Mouse (Mus musculus): ENCODE data around the gene Medag. TPM values are rescaled to one million over a fixed set of nuclear protein-coding genes. Genes with fewer than 3 reads are reported as not detected.

Medag gene
- polyA plus RNA-seq (2014; fragmentation: Nextera tagmentation; extraction: Ambion mirVana): 0.70 and 0.72 TPM in 2 replicates

- DNase-seq (ENCODE audit: low spot score) (peak; percentile 41), ATAC-seq (replicated peaks; ENCODE audit: insufficient number of reproducible peaks, low FRiP score, low TSS enrichment, low read depth) (peak; percentile 76)
- Histone ChIP-seq H3K36me3 (replicated peaks; ENCODE audit: control insufficient read depth, insufficient read depth, low read depth, low read length) (no peaks in the 10 kb centered on the region), H3K27me3 (ENCODE audit: control insufficient read depth, insufficient read depth, low read length) (0 out of 2 replicates have a peak, but pooled peaks cover 2% of the 10 kb centered on the region), H3K4me3 (ENCODE audit: low read depth, low read length) (peak within 1 kb of the TSS; percentile 28), H3K4me1 (ENCODE audit: control insufficient read depth, insufficient read depth, low read length) (no peaks in the 10 kb centered on the region), H3K27ac (replicated peaks; ENCODE audit: low read depth, low read length) (no peak within 1 kb of the TSS), H3K9ac (replicated peaks; ENCODE audit: low read length) (peak within 1 kb of the TSS; percentile 52), H3K4me2 (ENCODE audit: low read depth, low read length) (peak within 1 kb of the TSS; percentile 73), H3K9me3 (replicated peaks; ENCODE audit: control insufficient read depth, low read length) (no peaks in the 10 kb centered on the region; the same call in 1 of the 2 replicates)
- WGBS: 3% methylated on average over 38 of the region's 38 CpGs
Observed at GRCm38 (mm10) chr5:149411509-149412193, at the start of gene Medag. Gene Medag (plus strand): TSS chr5:149411749.

- Histone ChIP-seq H3K4me2 (ENCODE audit: low read depth, low read length) (no peak overlapping the region), H3K9ac (replicated peaks; ENCODE audit: low read length) (no peak overlapping the region), H3K4me3 (ENCODE audit: low read depth, low read length) (no peak overlapping the region), H3K27ac (replicated peaks; ENCODE audit: low read depth, low read length) (no peak overlapping the region), H3K36me3 (replicated peaks; ENCODE audit: control insufficient read depth, insufficient read depth, low read depth, low read length) (no peaks in the 10 kb centered on the region), H3K9me3 (replicated peaks; ENCODE audit: control insufficient read depth, low read length) (no peaks in the 10 kb centered on the region), H3K4me1 (ENCODE audit: control insufficient read depth, insufficient read depth, low read length) (no peaks in the 10 kb centered on the region; the same call in 1 of the 2 replicates), H3K27me3 (ENCODE audit: control insufficient read depth, insufficient read depth, low read length) (no peaks in the 10 kb centered on the region)
- no peak for ATAC-seq (replicated peaks; ENCODE audit: insufficient number of reproducible peaks, low FRiP score, low TSS enrichment, low read depth)
- DNase-seq (ENCODE audit: low spot score): no peak
- 82% methylated on average over 3 of the region's 3 CpGs for WGBS
Observed at GRCm38 (mm10) chr5:149362626-149363025, 48.9 kb upstream of the Medag start.

GRCm38 (mm10) chr5:149363903-149364755 lies 47.4 kb upstream of the Medag start:
- Histone ChIP-seq H3K27me3 (ENCODE audit: control insufficient read depth, insufficient read depth, low read length) (no peaks in the 10 kb centered on the region), H3K4me1 (ENCODE audit: control insufficient read depth, insufficient read depth, low read length) (peaks cover 3% of the 10 kb centered on the region; the same call in 1 of the 2 replicates), H3K9me3 (replicated peaks; ENCODE audit: control insufficient read depth, low read length) (no peaks in the 10 kb centered on the region), H3K36me3 (replicated peaks; ENCODE audit: control insufficient read depth, insufficient read depth, low read depth, low read length) (no peaks in the 10 kb centered on the region), H3K27ac (replicated peaks; ENCODE audit: low read depth, low read length) (no peak overlapping the region), H3K9ac (replicated peaks; ENCODE audit: low read length) (no peak overlapping the region), H3K4me3 (ENCODE audit: low read depth, low read length) (no peak overlapping the region), H3K4me2 (ENCODE audit: low read depth, low read length) (no peak overlapping the region)
- no peak; the same call in 1 of the 2 replicates for ATAC-seq (replicated peaks; ENCODE audit: insufficient number of reproducible peaks, low FRiP score, low TSS enrichment, low read depth)
- WGBS: 59% methylated on average over 16 of the region's 16 CpGs
- DNase-seq (ENCODE audit: low spot score): no peak

- Histone ChIP-seq H3K27me3 (ENCODE audit: control insufficient read depth, insufficient read depth, low read length) (no peaks in the 10 kb centered on the region), H3K27ac (replicated peaks; ENCODE audit: low read depth, low read length) (no peak overlapping the region), H3K4me1 (ENCODE audit: control insufficient read depth, insufficient read depth, low read length) (peaks cover 3% of the 10 kb centered on the region; the same call in 1 of the 2 replicates), H3K36me3 (replicated peaks; ENCODE audit: control insufficient read depth, insufficient read depth, low read depth, low read length) (no peaks in the 10 kb centered on the region), H3K4me2 (ENCODE audit: low read depth, low read length) (no peak overlapping the region), H3K9me3 (replicated peaks; ENCODE audit: control insufficient read depth, low read length) (no peaks in the 10 kb centered on the region), H3K4me3 (ENCODE audit: low read depth, low read length) (no peak overlapping the region), H3K9ac (replicated peaks; ENCODE audit: low read length) (no peak overlapping the region)
- WGBS: 77% methylated on average over 2 of the region's 2 CpGs
- ATAC-seq (replicated peaks; ENCODE audit: insufficient number of reproducible peaks, low FRiP score, low TSS enrichment, low read depth) (no peak), DNase-seq (ENCODE audit: low spot score) (no peak)
Observed at GRCm38 (mm10) chr5:149367011-149367410, 44.5 kb upstream of the Medag start.

DNA sequence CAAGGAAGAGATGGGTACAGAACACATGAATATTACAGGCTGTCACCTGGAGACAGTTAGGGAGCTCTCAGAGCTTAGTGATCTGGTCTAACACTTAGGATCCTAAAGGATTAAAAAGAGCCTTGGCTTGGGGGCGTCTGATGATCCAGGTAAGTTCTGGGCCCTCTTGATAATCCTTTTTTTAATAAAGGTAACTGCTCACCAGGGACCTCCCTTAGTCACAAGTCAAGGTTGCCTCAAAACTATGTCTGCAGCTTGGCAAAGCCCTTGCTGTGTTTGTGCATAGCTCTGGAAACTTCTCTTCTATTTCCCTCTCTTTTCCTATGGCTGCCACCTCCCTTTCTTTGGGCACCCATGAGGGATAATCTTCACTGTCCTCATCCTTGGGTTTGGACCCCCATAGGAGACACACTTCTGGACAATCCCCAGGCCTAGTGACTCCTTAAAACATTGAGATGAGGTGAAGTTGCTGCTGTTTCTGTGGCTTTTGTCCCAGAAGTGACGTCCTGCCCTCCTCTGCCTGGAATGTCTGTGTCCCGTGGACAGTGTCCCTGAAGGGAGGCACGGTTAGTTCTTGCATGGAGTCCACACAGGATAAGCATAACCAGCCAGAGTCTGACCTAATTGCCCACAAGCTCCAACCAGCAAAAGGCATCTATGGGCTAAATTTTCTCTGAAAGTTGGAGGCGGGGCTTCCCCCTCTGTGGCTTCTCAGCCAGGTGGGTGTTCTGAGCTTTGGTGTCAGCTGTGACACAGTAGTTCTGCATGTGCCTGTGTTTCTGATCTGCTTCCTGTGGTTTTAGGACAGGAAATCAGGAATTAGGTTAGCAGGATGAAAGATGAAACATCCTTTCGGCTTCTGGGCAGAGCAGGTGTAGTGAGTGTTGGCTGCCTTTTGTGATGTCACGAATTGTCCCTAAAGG lies 43.7 kb upstream of the Medag start:
- DNase-seq (ENCODE audit: low spot score) (no peak), ATAC-seq (replicated peaks; ENCODE audit: insufficient number of reproducible peaks, low FRiP score, low TSS enrichment, low read depth) (no peak)
- Histone ChIP-seq H3K9ac (replicated peaks; ENCODE audit: low read length) (no peak overlapping the region), H3K4me2 (ENCODE audit: low read depth, low read length) (no peak overlapping the region), H3K4me3 (ENCODE audit: low read depth, low read length) (no peak overlapping the region), H3K27ac (replicated peaks; ENCODE audit: low read depth, low read length) (no peak overlapping the region), H3K9me3 (replicated peaks; ENCODE audit: control insufficient read depth, low read length) (no peaks in the 10 kb centered on the region), H3K27me3 (ENCODE audit: control insufficient read depth, insufficient read depth, low read length) (no peaks in the 10 kb centered on the region), H3K36me3 (replicated peaks; ENCODE audit: control insufficient read depth, insufficient read depth, low read depth, low read length) (no peaks in the 10 kb centered on the region), H3K4me1 (ENCODE audit: control insufficient read depth, insufficient read depth, low read length) (peaks cover 3% of the 10 kb centered on the region; the same call in 1 of the 2 replicates)
- 48% methylated on average over 7 of the region's 7 CpGs for WGBS

DNA sequence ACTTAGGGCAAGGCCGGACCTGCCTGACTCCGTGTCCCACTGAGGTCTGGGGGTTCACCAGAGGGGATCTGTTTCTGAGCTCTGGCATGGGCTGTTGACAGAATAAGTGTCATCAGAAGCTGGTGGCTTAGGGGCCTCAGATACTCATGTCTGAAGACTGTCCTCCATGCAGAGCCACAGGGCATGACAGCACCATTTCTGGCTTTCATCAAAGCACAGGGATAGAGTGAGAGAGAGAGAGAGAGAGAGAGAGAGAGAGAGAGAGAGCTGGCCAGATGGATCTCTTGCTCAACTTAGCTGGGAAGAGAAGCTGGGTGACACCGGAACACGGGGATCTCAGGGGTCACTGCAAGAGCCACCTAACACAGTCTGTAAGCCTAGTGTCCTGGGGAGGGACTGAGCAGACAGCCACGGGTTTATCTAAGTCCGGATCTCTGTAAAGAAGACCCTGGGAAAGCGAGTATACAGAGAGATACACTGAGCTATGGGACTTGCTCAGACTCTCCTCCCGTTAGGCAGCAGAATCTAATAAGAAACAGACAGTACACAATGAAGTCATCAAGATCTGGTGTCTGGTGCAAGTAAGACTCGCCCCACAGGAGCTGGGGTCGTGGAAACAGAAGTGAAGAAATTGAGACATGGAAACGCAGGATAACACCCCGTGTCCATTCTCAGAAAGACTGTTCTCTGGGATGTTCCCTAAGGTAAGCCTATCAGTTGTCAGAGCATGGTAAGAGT lies 42.8 kb upstream of the Medag start:
- Histone ChIP-seq H3K9ac (replicated peaks; ENCODE audit: low read length) (no peak overlapping the region), H3K27me3 (ENCODE audit: control insufficient read depth, insufficient read depth, low read length) (no peaks in the 10 kb centered on the region), H3K27ac (replicated peaks; ENCODE audit: low read depth, low read length) (no peak overlapping the region), H3K4me1 (ENCODE audit: control insufficient read depth, insufficient read depth, low read length) (peaks cover 3% of the 10 kb centered on the region; the same call in 1 of the 2 replicates), H3K4me2 (ENCODE audit: low read depth, low read length) (no peak overlapping the region), H3K9me3 (replicated peaks; ENCODE audit: control insufficient read depth, low read length) (no peaks in the 10 kb centered on the region), H3K4me3 (ENCODE audit: low read depth, low read length) (no peak overlapping the region), H3K36me3 (replicated peaks; ENCODE audit: control insufficient read depth, insufficient read depth, low read depth, low read length) (no peaks in the 10 kb centered on the region)
- peak; percentile 60 for DNase-seq (ENCODE audit: low spot score)
- WGBS: 38% methylated on average over 12 of the region's 12 CpGs
- 0 out of 2 replicates have a peak, but pooled peaks have one; percentile 5 for ATAC-seq (replicated peaks; ENCODE audit: insufficient number of reproducible peaks, low FRiP score, low TSS enrichment, low read depth)

DNA sequence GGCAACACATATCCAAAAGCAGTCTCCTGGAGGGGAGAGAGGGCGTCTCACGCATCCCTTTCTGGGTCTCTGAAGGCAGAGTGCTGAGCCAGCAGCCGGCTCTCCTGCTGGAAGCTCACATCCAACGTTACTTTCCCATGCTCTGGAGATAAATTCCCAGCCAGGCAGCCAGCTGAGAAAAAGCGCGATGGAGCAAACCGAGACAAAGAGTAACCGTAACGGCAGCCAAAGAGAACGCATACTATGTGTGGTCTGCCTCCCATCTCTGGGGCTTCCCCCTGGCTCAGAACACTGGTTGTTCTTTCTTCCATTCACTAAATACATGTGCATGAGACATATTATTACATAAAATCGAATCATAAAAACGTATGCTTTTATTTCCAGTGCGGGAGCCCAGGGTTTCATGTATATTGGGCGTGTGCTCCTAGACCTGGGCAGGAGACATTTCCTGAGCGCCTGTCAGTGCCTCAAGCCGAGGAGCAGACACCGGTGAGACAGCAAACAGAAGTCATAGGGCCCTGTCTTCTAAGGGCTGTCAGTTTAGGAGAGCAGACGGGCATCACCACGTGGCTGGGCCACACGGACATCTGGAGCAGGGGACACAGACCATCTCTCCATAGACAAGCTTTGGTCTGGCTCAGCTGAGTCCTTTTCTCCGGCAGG lies 42.0 kb upstream of the Medag start:
- Histone ChIP-seq H3K27ac (replicated peaks; ENCODE audit: low read depth, low read length) (no peak overlapping the region), H3K4me2 (ENCODE audit: low read depth, low read length) (no peak overlapping the region), H3K9me3 (replicated peaks; ENCODE audit: control insufficient read depth, low read length) (no peaks in the 10 kb centered on the region), H3K36me3 (replicated peaks; ENCODE audit: control insufficient read depth, insufficient read depth, low read depth, low read length) (no peaks in the 10 kb centered on the region), H3K4me1 (ENCODE audit: control insufficient read depth, insufficient read depth, low read length) (peaks cover 3% of the 10 kb centered on the region; the same call in 1 of the 2 replicates), H3K9ac (replicated peaks; ENCODE audit: low read length) (no peak overlapping the region), H3K4me3 (ENCODE audit: low read depth, low read length) (no peak overlapping the region), H3K27me3 (ENCODE audit: control insufficient read depth, insufficient read depth, low read length) (no peaks in the 10 kb centered on the region)
- DNase-seq (ENCODE audit: low spot score): no peak
- no peak for ATAC-seq (replicated peaks; ENCODE audit: insufficient number of reproducible peaks, low FRiP score, low TSS enrichment, low read depth)
- 74% methylated on average over 21 of the region's 21 CpGs for WGBS

All from embryonic facial prominence, embryonic 11.5 days (tissue).